In genomic region chr1:190978001-190978400, GRCm38 (mm10) we compare ENCODE assay signal across 8 mouse cellular contexts. TPM values are rescaled to one million over a fixed set of nuclear protein-coding genes. Genes with fewer than 3 reads are reported as not detected.
DNase-seq lines count a peak whose midpoint lies in the region; ATAC-seq and TF ChIP-seq lines count a peak whose summit lies in the region.

No protein-coding gene starts in this region.

- peak overlapping the region; percentile 94 for H3K4me2 ChIP-seq in limb, embryonic 14.5 days (replicated peaks; ENCODE audit: low read depth, low read length, severe bottlenecking)
- H3K4me2 ChIP-seq in stomach, embryonic 14.5 days (replicated peaks; ENCODE audit: low read depth, low read length), result peak overlapping the region; percentile 80

- H3K9ac ChIP-seq in limb, embryonic 14.5 days (ENCODE audit: low read depth, low read length, severe bottlenecking), result peak overlapping the region; percentile 86
- peak overlapping the region; percentile 84 for H3K9ac ChIP-seq in stomach, embryonic 14.5 days (replicated peaks; ENCODE audit: low read depth, low read length)

- no peak for TF ChIP-seq POLR2A in limb, embryonic 14.5 days (IDR thresholded peaks at IDR 0.05; ENCODE audit: borderline replicate concordance, extremely low read depth, insufficient read depth, insufficient read length)

- H3K36me3 ChIP-seq in limb, embryonic 14.5 days (ENCODE audit: control insufficient read depth, insufficient read depth, low read length), result peaks cover 22% of the 10 kb centered on the region
- H3K36me3 ChIP-seq in stomach, embryonic 14.5 days (ENCODE audit: control insufficient read depth, insufficient read depth, low read length), result peaks cover 3% of the 10 kb centered on the region; the same call in 1 of the 2 replicates

- peaks cover 14% of the 10 kb centered on the region for H3K4me1 ChIP-seq in limb, embryonic 14.5 days (ENCODE audit: control insufficient read depth, insufficient read depth, low read length)
- H3K4me1 ChIP-seq in stomach, embryonic 14.5 days (ENCODE audit: control insufficient read depth, insufficient read depth, low read length), result peaks cover 14% of the 10 kb centered on the region

- H3K27ac ChIP-seq in limb, embryonic 14.5 days (replicated peaks; ENCODE audit: low read depth, low read length), result peak overlapping the region; percentile 5; the same call in 1 of the 2 replicates
- H3K27ac ChIP-seq in stomach, embryonic 14.5 days (ENCODE audit: low read length), result peak overlapping the region; percentile 88

- peak; percentile 23 to 42 for DNase-seq in cerebellum, postnatal 25 days
- no peak for DNase-seq in cerebellum, adult 8-10 months
- peak; percentile 31 to 44 for DNase-seq in right cerebral cortex, postnatal 10 days (ENCODE audit: low spot score in 2 of 2)
- no peak for DNase-seq in right cerebral cortex, adult 2 months (ENCODE audit: low spot score in 2 of 2)
- no peak for DNase-seq in limb, embryonic 14.5 days (ENCODE audit: low spot score)

- WGBS in limb, embryonic 14.5 days, result 0% methylated on average over 19 of the region's 22 CpGs
- under 1% methylated on average over 22 of the region's 22 CpGs for WGBS in stomach, embryonic 14.5 days

- no peak for ATAC-seq in limb, embryonic 14.5 days (ENCODE audit: low FRiP score, low read depth)
- no peak for ATAC-seq in stomach, embryonic 14.5 days (ENCODE audit: insufficient number of reproducible peaks, insufficient read depth, low FRiP score, low read depth)
- no peak for ATAC-seq in inflammation-experienced regulatory T-cells, adult 6 months
- ATAC-seq in CD4-positive, CD25-positive, alpha-beta regulatory T cell, adult 4 months, result no peak

- H3K9me3 ChIP-seq in limb, embryonic 14.5 days (ENCODE audit: control insufficient read depth, low read length), result no peaks in the 10 kb centered on the region
- no peaks in the 10 kb centered on the region for H3K9me3 ChIP-seq in stomach, embryonic 14.5 days (ENCODE audit: control insufficient read depth, low read depth, low read length)

- H3K27me3 ChIP-seq in limb, embryonic 14.5 days (ENCODE audit: control insufficient read depth, insufficient read depth, low read length), result no peaks in the 10 kb centered on the region
- H3K27me3 ChIP-seq in stomach, embryonic 14.5 days (ENCODE audit: control insufficient read depth, insufficient read depth, low read length), result no peaks in the 10 kb centered on the region

- peak overlapping the region; percentile 78 for H3K4me3 ChIP-seq in limb, embryonic 14.5 days (replicated peaks; ENCODE audit: low read length)
- peak overlapping the region; percentile 68 for H3K4me3 ChIP-seq in stomach, embryonic 14.5 days (ENCODE audit: low read depth, low read length)

RNA-seq across cellular contexts. Expression of gene Vash2, which starts 1.1 kb away (rescaled TPM):
- 39.7 and 40.1 TPM in 2 replicates for polyA plus RNA-seq in limb, embryonic 14.5 days (2012; rRNA removed)
- 64.7 and 66.9 TPM in 2 replicates for polyA plus RNA-seq in limb, embryonic 14.5 days (2014; fragmentation: Nextera tagmentation; extraction: Ambion mirVana)
- 33.5 and 35.3 TPM in 2 replicates for polyA plus RNA-seq in stomach, embryonic 14.5 days (2014; fragmentation: Nextera tagmentation; extraction: Ambion mirVana)
- 1 to 10 TPM in 1 of 3 experiments, under 1 TPM in 2; 0.33 to 1.2 (median 0.59) TPM for polyA plus RNA-seq in inflammation-experienced regulatory T-cells, adult 6 months (2017; shearing (Covaris generic))
- polyA plus RNA-seq in CD4-positive, CD25-positive, alpha-beta regulatory T cell, adult 4 months (2017; shearing (Covaris generic)), result under 1 TPM; 0.78 to 0.84 TPM

RNA-seq across cellular contexts. Expression of gene Flvcr1, which starts 48.0 kb away (rescaled TPM):
- 15.0 and 18.3 TPM in 2 replicates for polyA plus RNA-seq in limb, embryonic 14.5 days (2012; rRNA removed)
- polyA plus RNA-seq in limb, embryonic 14.5 days (2014; fragmentation: Nextera tagmentation; extraction: Ambion mirVana), result 7.6 and 7.8 TPM in 2 replicates
- 5.8 and 6.6 TPM in 2 replicates for polyA plus RNA-seq in stomach, embryonic 14.5 days (2014; fragmentation: Nextera tagmentation; extraction: Ambion mirVana)
- 10 to 100 TPM in 1 of 3 experiments, 1 to 10 TPM in 2; 5.9 to 10.2 (median 8.2) TPM for polyA plus RNA-seq in inflammation-experienced regulatory T-cells, adult 6 months (2017; shearing (Covaris generic))
- polyA plus RNA-seq in CD4-positive, CD25-positive, alpha-beta regulatory T cell, adult 4 months (2017; shearing (Covaris generic)), result 10 to 100 TPM in 1 of 2 experiments, 1 to 10 TPM in 1; 5.6 to 10.8 TPM

RNA-seq across cellular contexts. Expression of gene Angel2, which starts 53.1 kb away (rescaled TPM):
- 47.2 and 48.8 TPM in 2 replicates for polyA plus RNA-seq in limb, embryonic 14.5 days (2012; rRNA removed)
- polyA plus RNA-seq in limb, embryonic 14.5 days (2014; fragmentation: Nextera tagmentation; extraction: Ambion mirVana), result 44.9 and 47.6 TPM in 2 replicates
- polyA plus RNA-seq in stomach, embryonic 14.5 days (2014; fragmentation: Nextera tagmentation; extraction: Ambion mirVana), result 41.1 and 43.0 TPM in 2 replicates
- polyA plus RNA-seq in inflammation-experienced regulatory T-cells, adult 6 months (2017; shearing (Covaris generic)), result 10 to 100 TPM; 49.9 to 55.6 (median 50.2) TPM
- 10 to 100 TPM; 53.2 to 55.8 TPM for polyA plus RNA-seq in CD4-positive, CD25-positive, alpha-beta regulatory T cell, adult 4 months (2017; shearing (Covaris generic))

RNA-seq across cellular contexts. Expression of gene Spata45, which starts 58.4 kb away (rescaled TPM):
- not detected in 2 replicates for polyA plus RNA-seq in limb, embryonic 14.5 days (2012; rRNA removed)
- polyA plus RNA-seq in limb, embryonic 14.5 days (2014; fragmentation: Nextera tagmentation; extraction: Ambion mirVana), result not detected in 2 replicates
- polyA plus RNA-seq in stomach, embryonic 14.5 days (2014; fragmentation: Nextera tagmentation; extraction: Ambion mirVana), result not detected in 2 replicates
- 1 to 10 TPM in 1 of 3 experiments, not detected in 2; 1.1 TPM for polyA plus RNA-seq in inflammation-experienced regulatory T-cells, adult 6 months (2017; shearing (Covaris generic))
- polyA plus RNA-seq in CD4-positive, CD25-positive, alpha-beta regulatory T cell, adult 4 months (2017; shearing (Covaris generic)), result not detected

Comparison
In these comparisons a context has a peak if more than half of its experiments do, and no peak if none do; other contexts are left out.
1. DNase-seq: peak in cerebellum, postnatal 25 days (2 of 2) and right cerebral cortex, postnatal 10 days (2 of 2); none in cerebellum, adult 8-10 months (single experiment), right cerebral cortex, adult 2 months (0 of 2) and limb, embryonic 14.5 days (single experiment).
2. RNA of gene Vash2, which starts 1.1 kb away (polyA plus RNA-seq): 39.7 to 66.9 TPM in limb, embryonic 14.5 days and 33.5 to 35.3 TPM in stomach, embryonic 14.5 days; 0.78 to 0.84 TPM in CD4-positive, CD25-positive, alpha-beta regulatory T cell, adult 4 months and 0.33 to 1.2 TPM in inflammation-experienced regulatory T-cells, adult 6 months; every median in the first group is over 10 times any median in the second.